Mouse (Mus musculus): Measurements from ENCODE around the gene Mtfr1l.

Gene Mtfr1l

DNA sequence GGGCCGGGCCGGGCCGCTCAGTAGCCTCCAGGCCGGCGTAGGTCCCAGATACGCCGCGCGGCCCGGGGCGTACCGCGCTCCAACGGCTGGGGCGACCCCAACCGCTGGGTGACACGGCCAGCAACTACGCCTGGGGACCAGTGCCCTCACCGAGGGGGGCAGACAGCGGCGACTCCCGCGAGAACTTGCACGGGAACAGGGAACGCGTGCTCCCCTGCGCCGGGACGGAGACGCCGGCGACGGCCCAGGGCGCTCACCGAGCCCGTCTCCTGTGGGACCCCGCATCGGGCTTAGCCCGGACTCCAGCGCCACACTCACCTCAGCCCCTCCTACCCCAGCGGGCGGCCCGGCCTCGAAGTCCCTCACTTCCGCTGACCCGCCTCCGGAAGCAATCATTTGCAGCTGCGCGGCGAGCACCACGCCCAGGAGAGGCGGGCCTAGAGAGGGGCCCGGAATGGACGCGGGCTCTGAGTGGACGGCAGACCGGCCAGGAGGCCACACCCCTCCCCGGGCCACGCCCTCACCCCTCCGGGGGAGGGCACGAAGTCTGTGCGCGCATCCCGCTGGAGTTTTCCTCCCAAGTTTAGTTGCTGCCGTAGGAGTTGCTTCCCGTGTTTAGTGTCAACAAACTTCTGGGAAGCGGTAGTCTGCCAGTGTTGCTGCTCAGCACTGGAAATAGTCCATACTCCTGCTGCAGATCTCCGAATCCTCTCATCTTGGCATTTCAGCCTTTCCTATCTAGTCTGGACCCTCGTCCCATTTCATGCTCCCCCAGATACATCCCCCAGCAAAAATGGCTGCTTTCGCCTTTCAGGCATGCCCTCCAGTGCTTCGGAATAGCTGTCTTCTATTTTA lies at the start of gene Mtfr1l:
Gene Mtfr1l, minus strand, starts transcription at position 456 of the 855 bp plus-strand sequence.
- peak; percentile 99 for DNase-seq

DNA sequence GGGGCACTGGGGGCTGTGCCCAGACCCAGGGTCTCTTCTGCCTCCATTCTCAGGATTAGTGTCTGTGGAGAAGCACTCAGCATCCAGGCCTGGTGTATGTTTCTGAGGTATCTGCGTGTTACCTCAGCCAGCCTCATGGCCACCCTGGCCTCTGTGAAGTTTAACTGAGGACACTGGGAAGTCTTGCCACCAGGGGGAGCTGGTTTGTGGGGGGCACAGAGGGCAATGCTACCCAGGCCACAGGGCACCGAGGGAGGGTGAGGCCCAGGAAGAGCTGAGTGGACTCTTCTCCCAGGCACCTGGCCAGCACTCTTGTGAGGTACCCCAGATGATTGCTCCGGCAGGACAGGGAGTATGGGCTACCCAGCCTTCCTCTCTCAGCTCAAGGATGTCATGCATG lies 48.3 kb upstream of the Mtfr1l start:
- DNase-seq: peak; percentile 51

DNA sequence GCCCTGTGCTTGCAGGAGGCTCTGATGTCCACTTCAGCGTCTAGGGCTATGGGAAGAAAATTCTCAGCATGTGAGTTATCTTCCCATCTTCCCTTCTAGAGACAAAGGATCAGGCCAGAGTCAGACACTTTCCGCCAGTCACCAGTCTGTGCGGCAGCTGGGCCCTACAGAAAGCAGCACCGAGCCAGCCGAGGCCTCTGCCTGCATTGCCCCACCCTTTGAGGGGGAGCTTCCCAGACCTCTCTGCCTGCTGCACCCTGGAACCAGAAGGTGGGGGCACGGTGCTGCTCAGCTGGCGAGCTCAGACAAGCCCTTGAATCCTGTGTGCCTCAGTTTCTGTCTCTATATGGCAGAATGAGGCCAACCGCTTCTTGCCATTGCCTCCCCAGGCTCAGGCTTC lies 46.2 kb upstream of the Mtfr1l start:
- DNase-seq: no peak

DNA sequence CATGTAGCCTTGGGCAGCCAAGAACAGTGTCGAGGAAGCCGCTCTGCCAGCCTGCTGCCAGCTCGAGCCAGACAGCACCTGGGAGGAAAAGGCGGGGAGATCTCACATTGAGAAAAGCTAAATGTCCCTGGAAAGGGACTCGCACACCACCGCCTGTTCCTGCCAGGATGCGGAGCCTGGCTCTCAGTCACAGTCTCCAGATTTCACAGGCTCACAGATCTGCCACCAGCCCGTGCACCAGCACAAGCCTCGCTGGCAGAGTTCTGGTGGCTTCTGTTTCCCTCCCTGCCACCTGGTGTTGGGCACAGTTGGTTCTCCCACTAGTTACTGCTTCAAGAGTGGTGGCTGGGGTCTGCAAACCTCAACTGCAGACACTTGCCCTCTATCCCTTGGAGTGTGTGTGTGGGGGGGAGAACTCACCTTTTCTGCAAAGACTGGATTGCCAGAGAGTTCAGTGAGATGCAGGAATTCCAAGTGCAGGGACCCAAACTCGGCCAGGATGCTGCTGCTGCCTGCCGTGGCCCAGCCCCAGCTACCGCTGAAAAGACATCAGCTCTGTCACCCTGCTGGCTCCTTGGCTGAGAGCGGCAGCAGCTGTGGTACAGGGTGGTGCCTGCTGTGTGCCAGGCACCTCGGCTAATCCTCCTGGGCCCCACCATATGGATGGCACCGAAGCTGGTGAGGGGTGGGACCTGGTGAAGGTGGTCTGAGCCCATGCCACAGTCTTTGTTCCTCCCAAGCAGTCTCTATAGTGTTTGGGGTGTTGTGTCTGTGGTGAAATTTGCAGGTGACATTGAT lies 45.4 kb upstream of the Mtfr1l start:
- DNase-seq: no peak

DNA sequence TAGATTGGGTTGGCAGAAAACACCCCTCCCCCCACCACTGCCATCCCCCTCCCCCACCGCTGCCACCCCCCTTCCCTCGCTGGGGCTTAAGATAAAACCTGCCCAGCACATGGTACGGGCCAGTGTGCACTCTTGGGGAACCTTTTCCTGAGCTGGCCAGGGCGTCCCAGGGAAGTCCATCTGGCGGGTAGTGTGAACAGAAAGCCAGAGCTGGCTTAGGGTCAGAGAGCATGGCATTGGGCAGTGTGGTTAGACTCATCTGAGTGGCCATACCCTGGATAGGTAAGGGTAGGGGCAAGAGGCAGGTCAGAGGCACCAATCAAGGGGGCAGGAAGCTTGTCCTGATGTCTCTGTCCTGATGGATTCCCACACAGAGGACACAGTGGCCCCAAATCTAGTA lies 44.4 kb upstream of the Mtfr1l start:
- DNase-seq: no peak

DNA sequence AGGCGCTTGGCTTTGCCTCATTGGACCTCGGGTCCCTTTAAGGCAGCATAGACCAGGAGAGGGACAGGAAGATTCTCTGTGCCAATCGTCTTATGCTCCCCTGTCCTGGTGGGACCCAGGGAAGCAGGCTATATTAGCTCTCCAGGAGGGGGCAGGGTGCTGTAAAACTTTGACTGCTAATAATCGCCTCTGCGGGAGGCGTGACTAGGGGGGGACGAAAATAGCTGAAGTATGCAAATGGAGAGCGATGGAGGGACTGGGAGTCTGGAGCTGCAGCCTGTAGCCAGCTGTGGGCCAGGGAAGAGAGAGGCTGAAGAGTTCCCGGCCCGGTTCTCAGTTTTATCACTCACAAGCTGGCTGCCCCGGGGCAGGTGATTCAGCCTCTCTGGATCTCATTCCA lies 44.0 kb upstream of the Mtfr1l start:
- DNase-seq: peak; percentile 25

- DNase-seq: no peak
These were observed 43.2 kb upstream of the Mtfr1l start for GRCm38 (mm10) chr4:134578407-134578806.

DNA sequence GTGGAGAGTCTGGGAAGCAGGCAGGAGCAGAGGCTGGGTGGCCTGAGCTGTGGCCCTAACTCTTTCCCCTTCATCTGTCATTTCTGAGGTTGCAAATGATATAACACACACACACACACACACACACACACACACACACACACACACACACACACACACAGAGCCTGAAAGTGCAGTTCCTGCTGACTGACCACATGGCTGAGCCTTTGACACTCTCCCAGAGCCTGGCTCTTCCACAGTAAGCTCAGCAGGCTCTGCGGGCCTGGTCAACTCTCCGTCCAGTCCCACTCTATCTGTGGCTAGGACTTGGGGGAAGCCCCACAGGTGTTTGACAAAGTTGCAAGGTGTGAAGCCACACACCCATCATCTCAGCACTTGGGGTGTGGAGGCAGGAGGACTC lies 42.1 kb upstream of the Mtfr1l start:
- DNase-seq: no peak

DNA sequence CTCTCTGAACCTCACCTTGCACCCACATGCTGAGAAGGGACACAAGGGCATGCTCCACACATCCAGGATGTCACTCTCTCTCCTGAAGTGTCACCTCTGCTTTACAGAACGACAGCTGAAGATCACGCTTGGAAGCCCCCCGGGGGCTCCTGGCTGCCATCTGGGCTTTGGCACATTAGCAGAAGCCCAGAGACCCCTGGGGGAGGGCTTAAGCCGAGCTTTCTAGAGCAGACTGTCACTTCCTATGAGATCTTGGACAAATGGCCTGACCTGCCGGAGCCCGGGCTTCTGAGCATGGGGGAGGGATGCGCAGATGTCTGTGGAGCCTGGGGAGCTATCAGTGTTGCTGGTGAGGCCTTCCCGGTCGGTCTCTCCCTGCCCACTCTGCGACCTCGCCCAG lies 40.3 kb upstream of the Mtfr1l start:
- DNase-seq: no peak

- no peak for DNase-seq
These were observed 37.5 kb upstream of the Mtfr1l start for GRCm38 (mm10) chr4:134572449-134573300.

DNA sequence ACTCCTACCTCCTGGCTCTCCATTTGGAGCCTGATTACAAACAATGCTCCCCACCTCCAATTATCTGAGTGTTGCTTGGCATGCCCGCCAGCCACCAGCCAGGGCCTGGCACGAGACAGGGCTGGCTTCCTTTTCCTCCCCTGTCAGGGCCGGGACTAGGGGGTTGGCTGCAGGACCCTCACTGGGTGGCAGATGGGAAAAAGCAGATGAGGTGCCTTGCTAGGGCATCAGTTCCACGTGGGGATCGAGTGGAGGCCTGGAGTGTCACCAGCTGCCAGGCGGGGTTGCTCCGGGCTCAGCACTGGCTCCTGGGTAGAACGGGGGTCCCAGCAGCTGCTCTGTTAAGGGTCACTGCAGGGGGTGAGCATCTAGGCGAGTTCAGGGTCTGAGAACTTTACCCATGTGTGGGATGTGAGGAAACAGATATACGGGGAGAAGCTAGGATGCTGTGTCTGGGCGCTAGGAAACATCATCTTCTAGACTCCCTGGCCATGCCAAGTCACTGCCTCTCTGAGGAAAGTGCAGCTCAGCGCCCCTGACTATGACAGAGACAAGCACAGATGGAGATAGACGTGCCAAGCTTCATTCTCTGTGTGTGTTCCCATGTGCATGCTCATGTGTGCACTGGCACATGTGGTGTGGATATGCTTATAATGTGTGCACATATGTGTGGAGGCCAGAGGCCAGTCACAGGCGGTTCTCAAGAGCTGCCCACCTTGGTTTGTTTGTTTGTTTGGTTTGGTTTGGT lies 35.7 kb upstream of the Mtfr1l start:
- DNase-seq: no peak

GRCm38 (mm10) chr4:134569831-134570230 lies 34.6 kb upstream of the Mtfr1l start:
- DNase-seq: no peak

GRCm38 (mm10) chr4:134569205-134569604 lies 34.0 kb upstream of the Mtfr1l start:
- DNase-seq: peak; percentile 36

DNA sequence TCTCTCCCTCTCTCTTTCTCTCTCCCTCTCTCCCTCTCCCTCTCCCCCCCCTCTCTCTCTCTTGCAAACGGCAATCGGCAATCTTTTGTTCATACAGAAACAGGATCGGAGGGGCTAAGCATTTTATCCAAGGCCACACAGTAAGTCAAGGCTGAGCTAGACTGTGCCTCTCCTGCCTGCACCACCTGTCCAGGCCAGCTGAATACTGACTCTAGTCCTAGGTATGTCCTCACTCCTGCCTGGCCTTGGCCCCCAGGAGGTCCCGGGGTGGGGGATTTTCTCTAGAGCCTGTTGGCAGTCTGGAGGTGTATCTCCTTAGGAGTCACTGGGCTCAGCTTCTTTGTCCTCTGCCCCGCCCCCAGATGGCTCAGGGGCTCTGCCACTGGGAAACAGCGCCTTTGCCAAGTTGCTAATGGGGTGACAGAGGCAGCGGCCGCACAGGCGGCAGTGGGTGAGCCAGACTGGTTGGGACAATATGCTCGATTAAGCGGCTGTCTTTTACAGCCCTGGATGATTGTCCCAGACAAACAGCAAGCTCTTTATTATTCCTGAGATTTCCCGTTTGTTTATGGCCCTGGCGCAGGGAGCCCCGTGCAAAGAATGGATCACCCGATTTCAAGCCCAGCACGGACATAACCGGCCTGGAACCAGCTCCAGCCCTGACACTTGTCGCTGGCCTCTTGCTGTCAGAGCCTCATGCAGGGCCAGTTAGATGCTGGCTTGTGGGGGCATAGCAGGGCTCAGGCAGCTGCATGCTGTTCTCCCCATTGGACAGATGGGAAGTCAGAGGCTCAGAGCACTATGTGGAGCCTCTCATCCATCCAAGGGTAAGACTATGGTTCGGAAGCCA lies 32.4 kb upstream of the Mtfr1l start:
- no peak for DNase-seq

GRCm38 (mm10) chr4:134564093-134564492 lies 28.9 kb upstream of the Mtfr1l start:
- DNase-seq: no peak

DNA sequence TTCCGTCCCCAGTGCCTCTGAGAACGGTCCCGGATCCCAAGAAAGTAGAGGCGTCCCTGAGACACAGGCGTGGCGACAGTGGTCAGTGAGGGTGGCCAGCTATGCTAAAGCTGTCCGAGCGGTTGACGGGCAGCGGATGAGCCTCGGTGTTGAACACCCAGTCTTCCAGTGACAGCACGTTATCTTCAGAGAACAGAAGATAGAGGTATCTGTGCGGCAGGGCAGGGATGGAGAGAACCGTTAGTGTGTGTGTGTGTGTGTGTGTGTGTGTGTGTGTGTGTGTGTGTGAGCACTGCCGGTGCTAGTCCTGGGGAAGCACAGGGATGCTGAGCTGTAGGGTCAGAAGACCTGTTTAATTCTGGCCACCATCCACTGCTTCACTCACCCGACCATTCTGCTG lies 28.4 kb upstream of the Mtfr1l start:
- peak; percentile 34 for DNase-seq

- DNase-seq: no peak
These were observed 26.8 kb upstream of the Mtfr1l start for GRCm38 (mm10) chr4:134562014-134562413.

GRCm38 (mm10) chr4:134560699-134561098 lies 25.5 kb upstream of the Mtfr1l start:
- DNase-seq: no peak

GRCm38 (mm10) chr4:134559154-134559553 lies 24.0 kb upstream of the Mtfr1l start:
- no peak for DNase-seq

GRCm38 (mm10) chr4:134558570-134559113 lies 23.5 kb upstream of the Mtfr1l start:
- no peak for DNase-seq

GRCm38 (mm10) chr4:134557626-134558249 lies 22.6 kb upstream of the Mtfr1l start:
- peak; percentile 71 for DNase-seq
